Comparison of ENCODE assay signal across 9 mouse cellular contexts in genomic region chr1:54924760-54925159, GRCm38 (mm10). TPM values are rescaled to one million over a fixed set of nuclear protein-coding genes. Genes with fewer than 3 reads are reported as not detected.
A peak's percentile ranks its signal among the peaks of the same experiment; 100 is the strongest.
DNase-seq lines count a peak whose midpoint lies in the region; ATAC-seq and TF ChIP-seq lines count a peak whose summit lies in the region.
"Had no signal": no experiment of that assay in that cellular context is flagged by ENCODE, and none has a peak within 500 bp of the region (broad histone marks: within the 10 kb centered on the region; RNA-seq: fewer than 3 reads in every experiment).

No protein-coding gene starts in this region.

- no peaks in the 10 kb centered on the region for H3K36me3 ChIP-seq in kidney, embryonic 16.5 days (ENCODE audit: insufficient read depth, low read length)
- H3K36me3 ChIP-seq in kidney, adult 2 months (ENCODE audit: control insufficient read depth, insufficient read depth, low read length) = no peaks in the 10 kb centered on the region
- no peaks in the 10 kb centered on the region for H3K36me3 ChIP-seq in embryonic facial prominence, embryonic 13.5 days
- H3K36me3 ChIP-seq in intestine, embryonic 15.5 days = no peaks in the 10 kb centered on the region
- H3K36me3 ChIP-seq in myocyte (ENCODE audit: control insufficient read depth, insufficient read depth) = no peaks in the 10 kb centered on the region

- peaks cover 16% of the 10 kb centered on the region for H3K79me2 ChIP-seq in myocyte (ENCODE audit: control insufficient read depth, insufficient read depth)

- H3ac ChIP-seq in myocyte (ENCODE audit: control insufficient read depth, insufficient read length) = peak overlapping the region; percentile 59

- WGBS in kidney, embryonic 16.5 days = 63% methylated on average over 7 of the region's 7 CpGs
- WGBS in kidney, adult 2 months = 61% methylated on average over 7 of the region's 7 CpGs
- WGBS in embryonic facial prominence, embryonic 13.5 days = 19% methylated on average over 7 of the region's 7 CpGs
- WGBS in intestine, embryonic 15.5 days = 42% methylated on average over 7 of the region's 7 CpGs

- H3K4me3 ChIP-seq in kidney, embryonic 16.5 days (ENCODE audit: low read length) = peak overlapping the region; percentile 78
- H3K4me3 ChIP-seq in kidney, adult 2 months (ENCODE audit: insufficient read depth, low read depth, low read length) = no peak overlapping the region; the same call in 1 of the 2 replicates
- H3K4me3 ChIP-seq in embryonic facial prominence, embryonic 13.5 days = peak overlapping the region; percentile 92
- H3K4me3 ChIP-seq in intestine, embryonic 15.5 days (replicated peaks) = peak overlapping the region; percentile 89
- H3K4me3 ChIP-seq in myocyte = peak overlapping the region; percentile 51

- peaks cover 17% of the 10 kb centered on the region for H3K4me1 ChIP-seq in kidney, embryonic 16.5 days (ENCODE audit: insufficient read depth, low read length)
- peaks cover 6% of the 10 kb centered on the region; the same call in 1 of the 2 replicates for H3K4me1 ChIP-seq in kidney, adult 2 months (ENCODE audit: control insufficient read depth, insufficient read depth, low read length)
- peaks cover 34% of the 10 kb centered on the region for H3K4me1 ChIP-seq in embryonic facial prominence, embryonic 13.5 days
- peaks cover 13% of the 10 kb centered on the region for H3K4me1 ChIP-seq in intestine, embryonic 15.5 days (replicated peaks)

- H3K9ac ChIP-seq in kidney, embryonic 16.5 days (replicated peaks; ENCODE audit: low read length) = no peak overlapping the region
- peak overlapping the region; percentile 96 for H3K9ac ChIP-seq in embryonic facial prominence, embryonic 13.5 days
- no peak overlapping the region for H3K9ac ChIP-seq in intestine, embryonic 15.5 days

- H3K9me3 ChIP-seq in kidney, embryonic 16.5 days (ENCODE audit: low read length) = no peaks in the 10 kb centered on the region
- no peaks in the 10 kb centered on the region for H3K9me3 ChIP-seq in embryonic facial prominence, embryonic 13.5 days
- H3K9me3 ChIP-seq in intestine, embryonic 15.5 days = no peaks in the 10 kb centered on the region

- no peak overlapping the region for H3K27ac ChIP-seq in kidney, embryonic 16.5 days (ENCODE audit: low read length)
- no peak overlapping the region for H3K27ac ChIP-seq in kidney, adult 2 months (ENCODE audit: insufficient read depth, low read depth, low read length)
- H3K27ac ChIP-seq in embryonic facial prominence, embryonic 13.5 days = peak overlapping the region; percentile 94
- H3K27ac ChIP-seq in intestine, embryonic 15.5 days = no peak overlapping the region

- no peaks in the 10 kb centered on the region for H3K27me3 ChIP-seq in kidney, embryonic 16.5 days (ENCODE audit: insufficient read depth, low read length)
- H3K27me3 ChIP-seq in kidney, adult 2 months (replicated peaks; ENCODE audit: control insufficient read depth, insufficient read depth, low read length) = no peaks in the 10 kb centered on the region
- H3K27me3 ChIP-seq in embryonic facial prominence, embryonic 13.5 days = no peaks in the 10 kb centered on the region
- H3K27me3 ChIP-seq in intestine, embryonic 15.5 days (replicated peaks) = no peaks in the 10 kb centered on the region
- no peaks in the 10 kb centered on the region for H3K27me3 ChIP-seq in myocyte (ENCODE audit: control insufficient read depth, insufficient read depth, insufficient read length)
- H3K27me3 ChIP-seq: Patski had no signal

- peak overlapping the region; percentile 83 for H3K4me2 ChIP-seq in kidney, embryonic 16.5 days (replicated peaks; ENCODE audit: low read depth, low read length)
- peak overlapping the region; percentile 83 for H3K4me2 ChIP-seq in embryonic facial prominence, embryonic 13.5 days
- peak overlapping the region; percentile 96 for H3K4me2 ChIP-seq in intestine, embryonic 15.5 days (replicated peaks)
- peak overlapping the region; percentile 86 for H3K4me2 ChIP-seq in myocyte (ENCODE audit: low read depth)

- TF ChIP-seq POLR2A in kidney, adult 2 months (IDR thresholded peaks at IDR 0.05; ENCODE audit: low read depth, low read length) = no peak
- TF ChIP-seq POLR2A in myocyte (IDR thresholded peaks at IDR 0.05; ENCODE audit: insufficient read length, low read depth) = no peak

- no peak for DNase-seq in kidney, adult 2 months
- no peak for DNase-seq in right cerebral cortex, postnatal 10 days (ENCODE audit: low spot score in 2 of 2)
- no peak for DNase-seq in kidney, adult 8-10 months
- no peak for DNase-seq in kidney, adult 18-20 months

- no peak for TF ChIP-seq CTCF in kidney, adult 2 months (conservative IDR thresholded peaks at IDR 0.05; ENCODE audit: insufficient read depth, insufficient read length, low read depth, low read length)

- no peak for ATAC-seq in kidney, embryonic 16.5 days (ENCODE audit: low FRiP score, low TSS enrichment)
- no peak for ATAC-seq in embryonic facial prominence, embryonic 13.5 days (ENCODE audit: insufficient number of reproducible peaks, insufficient read depth, low FRiP score, low TSS enrichment, low read depth)
- no peak for ATAC-seq in intestine, embryonic 15.5 days

TF ChIP-seq in myocyte, 11 proteins besides CTCF, POLR2A, EP300 and RAD21:
- TF ChIP-seq MAX (IDR thresholded peaks at IDR 0.05; ENCODE audit: low read depth) = no peak
- TF ChIP-seq MYOG (IDR thresholded peaks at IDR 0.05; ENCODE audit: control insufficient read depth in 1 of 3, insufficient read depth in 1 of 3, insufficient read length in 2 of 3, low read depth in 2 of 3) = peak in 1 of 3 experiments; percentile 78
- TF ChIP-seq MYOD1 (IDR thresholded peaks at IDR 0.05; ENCODE audit: control insufficient read depth in 1 of 3, insufficient read length in 2 of 3, low read depth in 2 of 3) = peak in 2 of 3 experiments; percentile 43 to 67
- no peak for TF ChIP-seq USF1 (IDR thresholded peaks at IDR 0.05; ENCODE audit: low read depth)
- TF ChIP-seq TCF12 (IDR thresholded peaks at IDR 0.05; ENCODE audit: insufficient read depth, poor library complexity, severe bottlenecking) = peak; percentile 29
- TF ChIP-seq TCF3 (IDR thresholded peaks at IDR 0.05; ENCODE audit: insufficient read length, low read depth) = no peak
- TF ChIP-seq E2F4 (IDR thresholded peaks at IDR 0.05; ENCODE audit: insufficient read depth) = no peak

RNA-seq across cellular contexts. Expression of gene Ankrd44, which starts 1.4 kb away (rescaled TPM):
- 6.6 and 6.8 TPM in 2 replicates for polyA plus RNA-seq in kidney, embryonic 16.5 days (2015; fragmentation: Nextera tagmentation; extraction: Ambion mirVana)
- 14.0 and 17.8 TPM in 2 replicates for polyA plus RNA-seq in kidney, adult 2 months (2012; rRNA removed)
- polyA plus RNA-seq in embryonic facial prominence, embryonic 13.5 days (2015; fragmentation: Nextera tagmentation; extraction: Ambion mirVana) = 25.8 and 36.7 TPM in 2 replicates
- polyA plus RNA-seq in intestine, embryonic 15.5 days (2015; fragmentation: Nextera tagmentation; extraction: Ambion mirVana) = 7.4 and 8.5 TPM in 2 replicates
- 4.6 TPM for polyA plus RNA-seq in myocyte (2012; fragmentation: generic; extraction: Trizol)
